Mouse (Mus musculus) midbrain, postnatal 0 days (tissue): ENCODE data around the gene Cby1. TPM values are rescaled to one million over a fixed set of nuclear protein-coding genes. Genes with fewer than 3 reads are reported as not detected.

Experiments used
- ATAC-seq: fragments of 200-750 bp; cut with Nextera tagmentation; 2 replicates; pipeline ENCODE4 v1.8.0; 2017; ENCODE audit warnings: moderate number of reproducible peaks, mild to moderate bottlenecking, moderate TSS enrichment, moderate library complexity; ENCODE audit not compliant: low FRiP score
- DNase-seq: peaks from one replicate; pipeline ENCODE4 v3.0.0-alpha.2; 2015; ENCODE audit warnings: low spot score
- H3K27ac ChIP-seq: fragments of 300-500 bp; sonication (generic); 2 replicates; pipeline ENCODE4 v1.5.1; 2014; ENCODE audit warnings: low read depth, mild to moderate bottlenecking, low read length, mixed read lengths
- H3K27me3 ChIP-seq: fragments of 300-500 bp; sonication (generic); 2 replicates; pipeline ENCODE4 v1.6.1; 2014; ENCODE audit warnings: low read length, control low read depth, mixed read lengths; ENCODE audit not compliant: insufficient read depth
- H3K36me3 ChIP-seq: fragments of 300-500 bp; sonication (generic); 2 replicates; pipeline ENCODE4 v1.6.1; 2014; ENCODE audit warnings: low read length, control low read depth, mixed read lengths; ENCODE audit not compliant: insufficient read depth
- H3K4me1 ChIP-seq: fragments of 300-500 bp; sonication (generic); 2 replicates; pipeline ENCODE4 v1.6.1; 2014; ENCODE audit warnings: mild to moderate bottlenecking, control low read depth, antibody characterized with exemption, low read length, mixed read lengths; ENCODE audit not compliant: insufficient read depth
- H3K4me2 ChIP-seq: fragments of 300-500 bp; sonication (generic); 2 replicates; pipeline ENCODE4 v1.6.1; 2014; ENCODE audit warnings: low read depth, mild to moderate bottlenecking, low read length, mixed read lengths; ENCODE audit not compliant: poor library complexity, severe bottlenecking
- H3K4me3 ChIP-seq: fragments of 300-500 bp; sonication (generic); 2 replicates; pipeline ENCODE4 v1.5.1; 2014; ENCODE audit warnings: low read depth, mild to moderate bottlenecking, low read length, moderate library complexity
- H3K9ac ChIP-seq: fragments of 300-500 bp; sonication (generic); replicated peaks from 2 replicates; pipeline ENCODE4 v1.6.1; 2014; ENCODE audit warnings: mild to moderate bottlenecking, low read length, moderate library complexity, mixed read lengths; ENCODE audit not compliant: poor library complexity, severe bottlenecking
- H3K9me3 ChIP-seq: fragments of 300-500 bp; sonication (generic); 2 replicates; pipeline ENCODE4 v1.6.1; 2016; ENCODE audit warnings: low read length, control low read depth
- CTCF ChIP-seq: IDR thresholded peaks from 2 replicates; pipeline ENCODE4 v1.5.1; 2016; ENCODE audit warnings: antibody characterized with exemption, mild to moderate bottlenecking
- WGBS: fragments of 180-500 bp; shearing (Covaris S2); extraction: QIAGEN DNeasy Blood & Tissue Kit; methylation state at CpG from one replicate; pipeline ENCODE4 v1.1.7; 2014; 5-methylcytosine and 5-hydroxymethylcytosine counted together
- polyA plus RNA-seq: library from polyadenylated mRNA; unstranded; fragments of >200 nt; fragmentation: Nextera tagmentation; extraction: Ambion mirVana; gene quantifications from 2 replicates; pipeline ENCODE4 v1.2.1, GENCODE M21; 2015
- total RNA-seq: library from RNA; depleted of rRNA; stranded (reverse); fragments of >200 nt; gene quantifications from 2 replicates; pipeline ENCODE4 v1.2.3, GENCODE M21; 2014

Gene Cby1
- total and polyA plus RNA-seq, 2 experiments from 2014 or later = 72.5 to 101 TPM

DNA sequence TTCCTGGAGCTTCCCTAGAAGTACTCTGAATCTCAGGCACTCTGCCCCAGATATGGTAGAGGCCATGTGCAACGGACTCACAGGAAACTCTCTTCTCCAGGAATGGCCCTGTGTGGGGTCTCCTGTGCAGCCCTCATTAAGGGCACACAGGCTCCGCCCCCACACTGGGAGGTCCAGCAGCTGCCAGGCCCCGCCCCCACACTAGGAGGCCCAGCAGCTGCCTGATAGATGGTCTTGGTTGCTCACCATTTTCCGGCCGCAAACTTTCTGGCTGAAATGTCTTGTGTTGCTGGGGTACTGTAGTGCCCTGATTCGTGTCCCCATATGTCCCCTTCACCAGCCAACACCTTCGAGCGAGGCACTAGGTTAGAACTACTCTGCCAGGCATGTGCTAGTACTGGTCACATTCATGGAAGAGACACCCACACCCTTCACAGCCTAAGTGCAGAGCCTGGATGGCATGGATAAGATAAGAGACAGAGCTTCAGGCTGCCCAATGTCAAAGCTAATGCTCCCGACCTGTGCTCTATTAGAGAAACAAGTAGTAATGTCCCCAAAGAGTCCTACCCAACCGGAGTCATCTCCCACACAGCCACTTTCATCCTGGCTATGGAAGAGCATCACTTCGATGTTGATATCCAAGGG lies 39.1 kb upstream of the Cby1 start:
- H3K4me2 ChIP-seq = no peak overlapping the region
- no peak overlapping the region for H3K4me3 ChIP-seq
- no peak for TF ChIP-seq CTCF
- DNase-seq (no peak), ATAC-seq (no peak)
- no peak overlapping the region for H3K27ac ChIP-seq
- no peak overlapping the region for H3K9ac ChIP-seq
- H3K4me1 ChIP-seq = no peaks in the 10 kb centered on the region
- H3K36me3 ChIP-seq = peaks cover 42% of the 10 kb centered on the region
- no peaks in the 10 kb centered on the region for H3K27me3 ChIP-seq
- WGBS = 87% methylated on average over 11 of the region's 11 CpGs
- H3K9me3 ChIP-seq = no peaks in the 10 kb centered on the region

- no peaks in the 10 kb centered on the region for H3K9me3 ChIP-seq
- no peak for TF ChIP-seq CTCF
- DNase-seq (no peak), ATAC-seq (no peak)
- no peaks in the 10 kb centered on the region for H3K27me3 ChIP-seq
- H3K9ac ChIP-seq = no peak overlapping the region
- H3K36me3 ChIP-seq = peaks cover 58% of the 10 kb centered on the region
- no peak overlapping the region for H3K27ac ChIP-seq
- no peak overlapping the region for H3K4me2 ChIP-seq
- 95% methylated on average over 2 of the region's 2 CpGs for WGBS
- no peak overlapping the region for H3K4me3 ChIP-seq
- H3K4me1 ChIP-seq = no peaks in the 10 kb centered on the region
These were observed 28.5 kb upstream of the Cby1 start for GRCm38 (mm10) chr15:79630471-79630870.

- Histone ChIP-seq H3K9me3 (no peaks in the 10 kb centered on the region), H3K4me1 (no peaks in the 10 kb centered on the region), H3K4me3 (no peak overlapping the region), H3K27ac (no peak overlapping the region), H3K4me2 (no peak overlapping the region), H3K9ac (no peak overlapping the region), H3K36me3 (peaks cover 44% of the 10 kb centered on the region), H3K27me3 (no peaks in the 10 kb centered on the region)
- DNase-seq = no peak
- 80% methylated on average over 11 of the region's 12 CpGs for WGBS
- TF ChIP-seq CTCF = no peak
- ATAC-seq = no peak
These were observed 17.7 kb upstream of the Cby1 start for GRCm38 (mm10) chr15:79641135-79641817.

- no peak for TF ChIP-seq CTCF
- no peak overlapping the region for H3K9ac ChIP-seq
- no peak overlapping the region for H3K27ac ChIP-seq
- H3K36me3 ChIP-seq = peaks cover 43% of the 10 kb centered on the region
- ATAC-seq = no peak
- no peaks in the 10 kb centered on the region for H3K27me3 ChIP-seq
- DNase-seq = no peak
- H3K4me1 ChIP-seq = no peaks in the 10 kb centered on the region
- no peak overlapping the region for H3K4me3 ChIP-seq
- no peaks in the 10 kb centered on the region for H3K9me3 ChIP-seq
- WGBS = 82% methylated on average over 2 of the region's 2 CpGs
- no peak overlapping the region for H3K4me2 ChIP-seq
These were observed 13.5 kb upstream of the Cby1 start for GRCm38 (mm10) chr15:79645483-79645882.

GRCm38 (mm10) chr15:79648130-79648529 lies 10.9 kb upstream of the Cby1 start:
- H3K27me3 ChIP-seq = no peaks in the 10 kb centered on the region
- ATAC-seq (no peak), DNase-seq (no peak)
- no peak for TF ChIP-seq CTCF
- H3K4me3 ChIP-seq = no peak overlapping the region
- WGBS = 83% methylated on average over 11 of the region's 12 CpGs
- no peak overlapping the region for H3K4me2 ChIP-seq
- H3K36me3 ChIP-seq = peaks cover 28% of the 10 kb centered on the region
- H3K9me3 ChIP-seq = no peaks in the 10 kb centered on the region
- H3K9ac ChIP-seq = no peak overlapping the region
- H3K4me1 ChIP-seq = no peaks in the 10 kb centered on the region
- H3K27ac ChIP-seq = no peak overlapping the region

DNA sequence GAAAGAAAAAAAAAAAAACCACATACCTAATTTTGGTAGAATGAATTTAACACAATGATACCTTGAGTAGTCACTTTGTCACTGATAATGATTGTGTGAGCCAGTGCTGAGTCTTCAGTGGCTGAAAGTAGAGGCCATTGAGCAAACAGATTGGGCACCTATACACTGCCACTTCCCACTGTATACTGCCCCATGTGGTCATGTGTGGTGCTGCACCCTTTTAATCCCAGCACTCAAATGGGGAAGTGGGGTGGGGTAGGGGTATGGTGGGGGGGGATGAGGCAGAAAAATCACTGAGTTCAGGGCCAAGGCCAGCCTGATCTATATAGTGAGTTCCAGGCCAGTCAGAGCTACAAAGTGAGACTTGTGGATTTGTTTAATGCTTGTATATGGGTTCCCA lies 8.4 kb upstream of the Cby1 start:
- no peaks in the 10 kb centered on the region for H3K9me3 ChIP-seq
- no peaks in the 10 kb centered on the region for H3K27me3 ChIP-seq
- ATAC-seq (no peak), DNase-seq (peak; percentile 15)
- peaks cover 18% of the 10 kb centered on the region for H3K36me3 ChIP-seq
- no peak overlapping the region for H3K4me2 ChIP-seq
- no peak overlapping the region for H3K4me3 ChIP-seq
- H3K9ac ChIP-seq = no peak overlapping the region
- TF ChIP-seq CTCF = peak; percentile 75
- H3K27ac ChIP-seq = no peak overlapping the region
- no peaks in the 10 kb centered on the region for H3K4me1 ChIP-seq
